Mouse (Mus musculus) right cerebral cortex, adult 2 months (tissue): ENCODE data around the gene Hipk1.
"Not testable (repeated sequence)": the region's sequence is repeated elsewhere in the genome, so short reads cannot be mapped to it uniquely, and the experiment has no call there.

Experiments
- DNase-seq, 2 experiments: peaks; one replicate each; pipeline ENCODE4 v3.0.0; 2021 to 2022; ENCODE audit warnings: low spot score in 2 of 2

Gene Hipk1

GRCm38 (mm10) chr3:103792566-103792965 lies 1.2 kb upstream of the Hipk1 start:
- DNase-seq = no peak

- DNase-seq = not testable (repeated sequence)
Measured at GRCm38 (mm10) chr3:103792111-103792406, 696 bp upstream of the Hipk1 start.

GRCm38 (mm10) chr3:103790346-103791145 lies 817 bp downstream of the Hipk1 start:
- peak; percentile 16 to 57 for DNase-seq

GRCm38 (mm10) chr3:103789891-103790345 lies 1.4 kb downstream of the Hipk1 start:
- peak; percentile 39 to 66 for DNase-seq

- DNase-seq = no peak
Measured at GRCm38 (mm10) chr3:103789096-103789495, 2.3 kb downstream of the Hipk1 start.

- DNase-seq = no peak
Measured at GRCm38 (mm10) chr3:103787225-103787624, 4.1 kb downstream of the Hipk1 start.

- DNase-seq = no peak
Measured at GRCm38 (mm10) chr3:103782844-103783609, 8.3 kb downstream of the Hipk1 start.

GRCm38 (mm10) chr3:103780777-103781176 lies 10.6 kb downstream of the Hipk1 start:
- DNase-seq = no peak

- DNase-seq = peak; percentile 44 to 46
Measured at GRCm38 (mm10) chr3:103780271-103780670, 11.1 kb downstream of the Hipk1 start.

GRCm38 (mm10) chr3:103779183-103779582 lies 12.2 kb downstream of the Hipk1 start:
- DNase-seq = no peak

- no peak for DNase-seq
Measured at GRCm38 (mm10) chr3:103778660-103779059, 12.7 kb downstream of the Hipk1 start.

GRCm38 (mm10) chr3:103777940-103778339 lies 13.4 kb downstream of the Hipk1 start:
- peak in 1 of 2 experiments; percentile 18 for DNase-seq

- DNase-seq = no peak
Measured at GRCm38 (mm10) chr3:103774009-103774408, 17.4 kb downstream of the Hipk1 start.

- no peak for DNase-seq
Measured at GRCm38 (mm10) chr3:103773508-103773907, 17.9 kb downstream of the Hipk1 start.

GRCm38 (mm10) chr3:103772846-103773245 lies 18.5 kb downstream of the Hipk1 start:
- DNase-seq = no peak

GRCm38 (mm10) chr3:103771531-103772130 lies 19.7 kb downstream of the Hipk1 start:
- DNase-seq = peak in 1 of 2 experiments; percentile 14

- no peak for DNase-seq
Measured at GRCm38 (mm10) chr3:103766789-103767188, 24.6 kb downstream of the Hipk1 start.

- DNase-seq = no peak
Measured at GRCm38 (mm10) chr3:103759261-103759970, 31.9 kb downstream of the Hipk1 start.

- no peak for DNase-seq
Measured at GRCm38 (mm10) chr3:103758456-103758855, 32.9 kb downstream of the Hipk1 start.

- DNase-seq = no peak
Measured at GRCm38 (mm10) chr3:103756920-103757319, 34.4 kb downstream of the Hipk1 start.

- no peak for DNase-seq
Measured at GRCm38 (mm10) chr3:103755351-103755750, 36.0 kb downstream of the Hipk1 start.

GRCm38 (mm10) chr3:103751558-103751957 lies 39.8 kb downstream of the Hipk1 start:
- DNase-seq = no peak
